Comparison of ENCODE assay signal across 14 mouse cellular contexts in genomic region chr10:17411300-17411987, GRCm38 (mm10).
DNase-seq lines count a peak whose midpoint lies in the region; ATAC-seq and TF ChIP-seq lines count a peak whose summit lies in the region.
"Had no signal": no experiment of that assay in that cellular context is flagged by ENCODE, and none has a peak within 500 bp of the region (broad histone marks: within the 10 kb centered on the region; RNA-seq: fewer than 3 reads in every experiment).

No protein-coding gene starts in this region.

- no peak for TF ChIP-seq EP300 in stomach, postnatal 0 days (optimal IDR thresholded peaks at IDR 0.05)

- H3K27ac ChIP-seq in intestine, embryonic 16.5 days (ENCODE audit: low read length), result no peak overlapping the region
- H3K27ac ChIP-seq in lung, embryonic 16.5 days (ENCODE audit: low read length), result peak overlapping the region; percentile 72
- no peak overlapping the region for H3K27ac ChIP-seq in stomach, postnatal 0 days (replicated peaks)
- H3K27ac ChIP-seq: heart, embryonic 13.5 days had no signal

- no peaks in the 10 kb centered on the region for H3K9me3 ChIP-seq in intestine, embryonic 16.5 days (ENCODE audit: control insufficient read depth, low read length)
- H3K9me3 ChIP-seq in lung, embryonic 16.5 days (ENCODE audit: control insufficient read depth, low read length), result no peaks in the 10 kb centered on the region
- H3K9me3 ChIP-seq in stomach, postnatal 0 days (ENCODE audit: control insufficient read depth, low read length), result no peaks in the 10 kb centered on the region
- H3K9me3 ChIP-seq: heart, embryonic 13.5 days had no signal

- peak; percentile 59 for ATAC-seq in intestine, embryonic 16.5 days
- peak; percentile 85 for ATAC-seq in lung, embryonic 16.5 days (ENCODE audit: low read depth)
- no peak for ATAC-seq in stomach, postnatal 0 days (ENCODE audit: low FRiP score, low TSS enrichment)

- no peak overlapping the region for H3K9ac ChIP-seq in intestine, embryonic 16.5 days (ENCODE audit: low read depth, low read length)
- H3K9ac ChIP-seq in lung, embryonic 16.5 days (ENCODE audit: low read length), result no peak overlapping the region
- no peak overlapping the region for H3K9ac ChIP-seq in stomach, postnatal 0 days (ENCODE audit: low read length)
- H3K9ac ChIP-seq: heart, embryonic 13.5 days had no signal

- no peaks in the 10 kb centered on the region for H3K36me3 ChIP-seq in intestine, embryonic 16.5 days (ENCODE audit: control insufficient read depth, insufficient read depth, low read length)
- no peaks in the 10 kb centered on the region for H3K36me3 ChIP-seq in lung, embryonic 16.5 days (ENCODE audit: control insufficient read depth, insufficient read depth, low read length)
- no peaks in the 10 kb centered on the region for H3K36me3 ChIP-seq in stomach, postnatal 0 days (ENCODE audit: control insufficient read depth, insufficient read depth, low read length)
- H3K36me3 ChIP-seq: heart, embryonic 13.5 days had no signal

- 38% methylated on average over 4 of the region's 4 CpGs for WGBS in intestine, embryonic 16.5 days
- WGBS in lung, embryonic 16.5 days, result 24% methylated on average over 4 of the region's 4 CpGs
- WGBS in stomach, postnatal 0 days, result 62% methylated on average over 4 of the region's 4 CpGs

- no peak for TF ChIP-seq CTCF in stomach, postnatal 0 days (IDR thresholded peaks at IDR 0.05; ENCODE audit: low read depth)

- 0 out of 2 replicates have a peak, but pooled peaks cover 2% of the 10 kb centered on the region for H3K4me1 ChIP-seq in intestine, embryonic 16.5 days (ENCODE audit: control insufficient read depth, insufficient read depth, low read length)
- H3K4me1 ChIP-seq in lung, embryonic 16.5 days (replicated peaks; ENCODE audit: control insufficient read depth, insufficient read depth, low read length), result no peaks in the 10 kb centered on the region; the same call in 1 of the 2 replicates
- H3K4me1 ChIP-seq in stomach, postnatal 0 days (replicated peaks; ENCODE audit: control insufficient read depth, insufficient read depth), result no peaks in the 10 kb centered on the region

- no peak overlapping the region for H3K4me3 ChIP-seq in intestine, embryonic 16.5 days (ENCODE audit: low read length)
- no peak overlapping the region for H3K4me3 ChIP-seq in lung, embryonic 16.5 days (ENCODE audit: low read length)
- no peak overlapping the region for H3K4me3 ChIP-seq in stomach, postnatal 0 days (ENCODE audit: low read depth, low read length)
- H3K4me3 ChIP-seq: erythroblast, embryonic 14.5 days; heart, embryonic 13.5 days; myocyte had no signal

- peak; percentile 24 to 28 for DNase-seq in heart, adult 18-20 months
- no peak for DNase-seq in heart, postnatal 25 days (ENCODE audit: low spot score)
- peak; percentile 81 for DNase-seq in NIH3T3 (ENCODE audit: low read depth)
- no peak for DNase-seq in neural tube, embryonic 10.5 days (ENCODE audit: extremely low spot score, low spot score)
- no peak for DNase-seq in stomach, postnatal 0 days (ENCODE audit: low spot score)
- no peak for DNase-seq in thymus, postnatal 14 days
- DNase-seq: cerebellum, adult 2 months; layer of hippocampus, adult 9-11 months had no signal

- no peak overlapping the region for H3K4me2 ChIP-seq in intestine, embryonic 16.5 days (ENCODE audit: low read depth, low read length)
- no peak overlapping the region for H3K4me2 ChIP-seq in lung, embryonic 16.5 days (ENCODE audit: low read depth, low read length)
- H3K4me2 ChIP-seq in stomach, postnatal 0 days (replicated peaks; ENCODE audit: low read depth), result no peak overlapping the region
- H3K4me2 ChIP-seq: heart, embryonic 13.5 days; liver, embryonic 11.5 days had no signal

- H3K27me3 ChIP-seq in intestine, embryonic 16.5 days (replicated peaks; ENCODE audit: control insufficient read depth, insufficient read depth, low read length), result no peaks in the 10 kb centered on the region
- H3K27me3 ChIP-seq in lung, embryonic 16.5 days (ENCODE audit: control insufficient read depth, insufficient read depth, low read depth, low read length), result no peaks in the 10 kb centered on the region
- H3K27me3 ChIP-seq in stomach, postnatal 0 days (ENCODE audit: control insufficient read depth, insufficient read depth, low read length), result no peaks in the 10 kb centered on the region
- H3K27me3 ChIP-seq: heart, embryonic 13.5 days had no signal

- intact Hi-C loops in heart, postnatal 25 days (cut with DNase I), result no loop called here

Comparison
In these comparisons a context has a peak if more than half of its experiments do, and no peak if none do; other contexts are left out.
1. DNase-seq: peak in heart, adult 18-20 months (2 of 2) and NIH3T3 (single experiment); none in heart, postnatal 25 days (single experiment), neural tube, embryonic 10.5 days (single experiment), stomach, postnatal 0 days (single experiment) and thymus, postnatal 14 days (single experiment).